Mouse (Mus musculus): Measurements from ENCODE around the gene Psmd1.
A peak's percentile ranks its signal among the peaks of the same experiment; 100 is the strongest.

Psmd1 gene

GRCm38 (mm10) chr1:86156595-86156994 is 92.4 kb downstream of the Psmd1 start:
- peaks cover 48% of the 10 kb centered on the region for H3K36me3 ChIP-seq (ENCODE audit: insufficient read depth, low read length)
- H3K27me3 ChIP-seq (ENCODE audit: insufficient read depth, low read length), result no peaks in the 10 kb centered on the region
- TF ChIP-seq CTCF (conservative IDR thresholded peaks at IDR 0.05; ENCODE audit: low read length) (no peak), POU5F1 (IDR thresholded peaks at IDR 0.05; ENCODE audit: borderline replicate concordance, low read length) (no peak), NANOG (IDR thresholded peaks at IDR 0.05; ENCODE audit: borderline replicate concordance, low read length) (no peak)

GRCm38 (mm10) chr1:86160059-86160458 is 95.9 kb downstream of the Psmd1 start:
- Histone ChIP-seq H3K27me3 (ENCODE audit: insufficient read depth, low read length) (no peaks in the 10 kb centered on the region), H3K4me3 (replicated peaks; ENCODE audit: low read length) (no peak overlapping the region), H3K36me3 (ENCODE audit: insufficient read depth, low read length) (peaks cover 78% of the 10 kb centered on the region), H3K9me3 (ENCODE audit: low read length) (no peaks in the 10 kb centered on the region), H3K4me1 (replicated peaks; ENCODE audit: low read depth, low read length) (peaks cover 18% of the 10 kb centered on the region)
- no peak for TF ChIP-seq NANOG (IDR thresholded peaks at IDR 0.05; ENCODE audit: borderline replicate concordance, low read length)
- TF ChIP-seq CTCF (conservative IDR thresholded peaks at IDR 0.05; ENCODE audit: low read length), result no peak
- no peak for TF ChIP-seq POU5F1 (IDR thresholded peaks at IDR 0.05; ENCODE audit: borderline replicate concordance, low read length)

More at GRCm38 (mm10) chr1:86156595-86156994, 92.4 kb downstream of the Psmd1 start:
- Histone ChIP-seq H3K4me1 (replicated peaks; ENCODE audit: low read depth, low read length) (peaks cover 18% of the 10 kb centered on the region), H3K4me3 (replicated peaks; ENCODE audit: low read length) (no peak overlapping the region), H3K9me3 (ENCODE audit: low read length) (peaks cover 8% of the 10 kb centered on the region)

GRCm38 (mm10) chr1:86160479-86160878 is 96.3 kb downstream of the Psmd1 start:
- Histone ChIP-seq H3K27me3 (ENCODE audit: insufficient read depth, low read length) (no peaks in the 10 kb centered on the region), H3K4me3 (replicated peaks; ENCODE audit: low read length) (no peak overlapping the region), H3K9me3 (ENCODE audit: low read length) (no peaks in the 10 kb centered on the region), H3K4me1 (replicated peaks; ENCODE audit: low read depth, low read length) (peaks cover 13% of the 10 kb centered on the region), H3K36me3 (ENCODE audit: insufficient read depth, low read length) (peaks cover 82% of the 10 kb centered on the region)
- TF ChIP-seq POU5F1 (IDR thresholded peaks at IDR 0.05; ENCODE audit: borderline replicate concordance, low read length) (no peak), CTCF (conservative IDR thresholded peaks at IDR 0.05; ENCODE audit: low read length) (no peak), NANOG (IDR thresholded peaks at IDR 0.05; ENCODE audit: borderline replicate concordance, low read length) (no peak)

GRCm38 (mm10) chr1:86161061-86161460 is 96.9 kb downstream of the Psmd1 start:
- no peaks in the 10 kb centered on the region for H3K27me3 ChIP-seq (ENCODE audit: insufficient read depth, low read length)
- H3K36me3 ChIP-seq (ENCODE audit: insufficient read depth, low read length), result peaks cover 86% of the 10 kb centered on the region
- no peak overlapping the region for H3K4me3 ChIP-seq (replicated peaks; ENCODE audit: low read length)
- TF ChIP-seq POU5F1 (IDR thresholded peaks at IDR 0.05; ENCODE audit: borderline replicate concordance, low read length) (no peak), CTCF (conservative IDR thresholded peaks at IDR 0.05; ENCODE audit: low read length) (no peak), NANOG (IDR thresholded peaks at IDR 0.05; ENCODE audit: borderline replicate concordance, low read length) (no peak)
- no peaks in the 10 kb centered on the region for H3K9me3 ChIP-seq (ENCODE audit: low read length)
- peaks cover 8% of the 10 kb centered on the region; the same call in 1 of the 2 replicates for H3K4me1 ChIP-seq (replicated peaks; ENCODE audit: low read depth, low read length)

GRCm38 (mm10) chr1:86174602-86175001 is 110.4 kb downstream of the Psmd1 start:
- H3K27me3 ChIP-seq (ENCODE audit: insufficient read depth, low read length), result no peaks in the 10 kb centered on the region
- no peak overlapping the region for H3K4me3 ChIP-seq (replicated peaks; ENCODE audit: low read length)
- peaks cover 67% of the 10 kb centered on the region for H3K36me3 ChIP-seq (ENCODE audit: insufficient read depth, low read length)
- H3K9me3 ChIP-seq (ENCODE audit: low read length), result no peaks in the 10 kb centered on the region; the same call in 1 of the 2 replicates
- H3K4me1 ChIP-seq (replicated peaks; ENCODE audit: low read depth, low read length), result 0 out of 2 replicates have a peak, but pooled peaks cover 4% of the 10 kb centered on the region
- no peak for TF ChIP-seq NANOG (IDR thresholded peaks at IDR 0.05; ENCODE audit: borderline replicate concordance, low read length)
- no peak for TF ChIP-seq CTCF (conservative IDR thresholded peaks at IDR 0.05; ENCODE audit: low read length)
- TF ChIP-seq POU5F1 (IDR thresholded peaks at IDR 0.05; ENCODE audit: borderline replicate concordance, low read length), result no peak

GRCm38 (mm10) chr1:86176066-86176465 is 111.9 kb downstream of the Psmd1 start:
- H3K4me1 ChIP-seq (replicated peaks; ENCODE audit: low read depth, low read length), result peaks cover 11% of the 10 kb centered on the region
- H3K36me3 ChIP-seq (ENCODE audit: insufficient read depth, low read length), result peaks cover 70% of the 10 kb centered on the region
- no peaks in the 10 kb centered on the region; the same call in 1 of the 2 replicates for H3K9me3 ChIP-seq (ENCODE audit: low read length)
- H3K27me3 ChIP-seq (ENCODE audit: insufficient read depth, low read length), result no peaks in the 10 kb centered on the region
- no peak overlapping the region for H3K4me3 ChIP-seq (replicated peaks; ENCODE audit: low read length)
- TF ChIP-seq NANOG (IDR thresholded peaks at IDR 0.05; ENCODE audit: borderline replicate concordance, low read length) (no peak), POU5F1 (IDR thresholded peaks at IDR 0.05; ENCODE audit: borderline replicate concordance, low read length) (no peak), CTCF (conservative IDR thresholded peaks at IDR 0.05; ENCODE audit: low read length) (no peak)

GRCm38 (mm10) chr1:86178462-86179253 is 114.5 kb downstream of the Psmd1 start:
- Histone ChIP-seq H3K9me3 (ENCODE audit: low read length) (no peaks in the 10 kb centered on the region; the same call in 1 of the 2 replicates), H3K27me3 (ENCODE audit: insufficient read depth, low read length) (no peaks in the 10 kb centered on the region), H3K4me1 (replicated peaks; ENCODE audit: low read depth, low read length) (peaks cover 32% of the 10 kb centered on the region), H3K4me3 (replicated peaks; ENCODE audit: low read length) (no peak overlapping the region), H3K36me3 (ENCODE audit: insufficient read depth, low read length) (peaks cover 66% of the 10 kb centered on the region)
- peak; percentile 98 for TF ChIP-seq CTCF (conservative IDR thresholded peaks at IDR 0.05; ENCODE audit: low read length)
- no peak for TF ChIP-seq NANOG (IDR thresholded peaks at IDR 0.05; ENCODE audit: borderline replicate concordance, low read length)

- Histone ChIP-seq H3K4me1 (replicated peaks; ENCODE audit: low read depth, low read length) (peaks cover 56% of the 10 kb centered on the region), H3K4me3 (replicated peaks; ENCODE audit: low read length) (no peak overlapping the region), H3K9me3 (ENCODE audit: low read length) (no peaks in the 10 kb centered on the region; the same call in 1 of the 2 replicates), H3K36me3 (ENCODE audit: insufficient read depth, low read length) (peaks cover 47% of the 10 kb centered on the region), H3K27me3 (ENCODE audit: insufficient read depth, low read length) (no peaks in the 10 kb centered on the region)
- no peak for TF ChIP-seq NANOG (IDR thresholded peaks at IDR 0.05; ENCODE audit: borderline replicate concordance, low read length)
- no peak for TF ChIP-seq CTCF (conservative IDR thresholded peaks at IDR 0.05; ENCODE audit: low read length)
- no peak for TF ChIP-seq POU5F1 (IDR thresholded peaks at IDR 0.05; ENCODE audit: borderline replicate concordance, low read length)
These were observed 118.0 kb downstream of the Psmd1 start for GRCm38 (mm10) chr1:86182004-86182709.

All from E14TG2a.4 (cell line).